Mouse (Mus musculus) inflammation-experienced regulatory T-cells, adult 16 weeks (primary cell): ENCODE data around the gene Gm8024. TPM values are rescaled to one million over a fixed set of nuclear protein-coding genes. Genes with fewer than 3 reads are reported as not detected.

ENCODE experiments used
- polyA plus RNA-seq: library from polyadenylated mRNA; unstranded; fragments of 100-300 nt; shearing (Covaris generic); gene quantifications from one replicate; pipeline ENCODE4 v1.2.1, GENCODE M21; 2017

Gene Gm8024
- polyA plus RNA-seq, result not detected

GRCm38 (mm10) chr14:42524182-42524581, at the start of gene Gm8024:
TSS of gene Gm8024 (minus strand) at chr14:42524282.

GRCm38 (mm10) chr14:42502249-42502648, 21.8 kb downstream of the Gm8024 start, which contains the start of gene Gm8020:
TSS of gene Gm8020 (minus strand) at chr14:42502349.

Other genes with a start within 250 kb of the Gm8024 start
- gene Gm9611, start 226.9 kb downstream of the Gm8024 start, polyA plus RNA-seq, result not detected
- not detected for gene Gm7995, start 214.1 kb downstream of the Gm8024 start, polyA plus RNA-seq
- gene Gm8005, start 84.6 kb downstream of the Gm8024 start, polyA plus RNA-seq, result not detected
- gene Gm8011, start 60.4 kb downstream of the Gm8024 start, polyA plus RNA-seq, result not detected
- gene Gm8020, start 21.9 kb downstream of the Gm8024 start, polyA plus RNA-seq, result not detected
- not detected for gene Gm17124, start 75.6 kb upstream of the Gm8024 start, polyA plus RNA-seq
- not detected for gene Gm3633, start 117.6 kb upstream of the Gm8024 start, polyA plus RNA-seq
- not detected for gene Gm10378, start 131.7 kb upstream of the Gm8024 start, polyA plus RNA-seq
- not detected for gene Gm3015, start 244.5 kb upstream of the Gm8024 start, polyA plus RNA-seq